Mouse (Mus musculus) thymus, adult 2 months (tissue): Measurements from ENCODE around the gene Msmp.
"Not testable (repeated sequence)": the region's sequence is repeated elsewhere in the genome, so short reads cannot be mapped to it uniquely, and the experiment has no call there.

ENCODE experiments used
- CTCF ChIP-seq: fragments of 200-500 bp; IDR thresholded peaks from 2 replicates; pipeline ENCODE4 v1.5.1; 2012; ENCODE audit warnings: mild to moderate bottlenecking, control low read depth, low read length, moderate library complexity, borderline replicate concordance; ENCODE audit not compliant: control insufficient read depth, poor library complexity, insufficient read depth; ENCODE audit errors: extremely low read depth
- POLR2A ChIP-seq: fragments of 200-500 bp; IDR thresholded peaks from 2 replicates; pipeline ENCODE4 v1.6.1; 2012; ENCODE audit warnings: mild to moderate bottlenecking, low read length, control low read depth, moderate library complexity; ENCODE audit not compliant: control insufficient read depth, poor library complexity, insufficient read depth; ENCODE audit errors: extremely low read depth

GRCm38 (mm10) chr4:43596597-43596996, 12.3 kb upstream of the Msmp start:
- not testable (repeated sequence) for TF ChIP-seq CTCF, POLR2A
